9 mouse cellular contexts compared by ENCODE assay signal in the genomic region with DNA sequence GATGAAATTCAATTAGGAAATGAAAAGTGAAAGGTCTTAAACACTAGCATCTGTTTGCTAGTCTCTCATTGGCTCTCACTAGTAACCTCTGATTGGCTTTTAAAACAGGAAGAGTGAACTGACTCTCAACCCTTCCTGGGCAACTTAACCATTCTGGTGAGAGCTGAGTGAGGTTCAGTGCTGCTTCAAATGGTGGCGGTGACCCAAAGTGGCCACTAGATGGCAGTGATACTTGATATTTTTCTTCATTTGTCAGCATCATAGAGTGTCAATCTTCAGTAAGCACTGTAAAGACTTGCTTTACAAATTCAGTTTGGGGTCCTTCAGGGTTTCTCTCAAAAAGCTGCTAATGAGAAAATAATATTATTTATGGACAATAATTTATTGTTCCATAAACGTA.
DNase-seq lines count a peak whose midpoint lies in the region; ATAC-seq and TF ChIP-seq lines count a peak whose summit lies in the region.
"Had no signal": no experiment of that assay in that cellular context is flagged by ENCODE, and none has a peak within 500 bp of the region (broad histone marks: within the 10 kb centered on the region; RNA-seq: fewer than 3 reads in every experiment).

No protein-coding gene starts in this region.

- H3K27ac ChIP-seq in hindbrain, embryonic 10.5 days = no peak overlapping the region
- H3K27ac ChIP-seq in hindbrain, embryonic 16.5 days (ENCODE audit: low read depth, low read length) = no peak overlapping the region
- H3K27ac ChIP-seq in hindbrain, postnatal 0 days = no peak overlapping the region
- H3K27ac ChIP-seq: macrophage had no signal

- CTCF ChIA-PET in Patski (lab: Charles Lee) = no interaction called here

- H3K36me3 ChIP-seq in hindbrain, embryonic 10.5 days = no peaks in the 10 kb centered on the region
- no peaks in the 10 kb centered on the region for H3K36me3 ChIP-seq in hindbrain, embryonic 16.5 days (ENCODE audit: control insufficient read depth, insufficient read depth, low read length)
- no peaks in the 10 kb centered on the region for H3K36me3 ChIP-seq in hindbrain, postnatal 0 days (ENCODE audit: insufficient read depth, low read length)

- no peak overlapping the region for H3K9ac ChIP-seq in hindbrain, embryonic 16.5 days (ENCODE audit: low read depth, low read length)
- no peak overlapping the region for H3K9ac ChIP-seq in hindbrain, postnatal 0 days (replicated peaks; ENCODE audit: low read length)

- peak; percentile 66 for TF ChIP-seq CTCF in Patski (IDR thresholded peaks at IDR 0.05)
- peak; percentile 55 for TF ChIP-seq CTCF in hindbrain, postnatal 0 days (IDR thresholded peaks at IDR 0.05; ENCODE audit: low read depth)

- POLR2A ChIA-PET in Patski (lab: Charles Lee) = no interaction called here

- intact Hi-C loops in gastrocnemius, postnatal 14 days (cut with DNase I; ENCODE audit: low total_unique reads) = no loop called here

- peak; percentile 6 for DNase-seq in hindbrain, embryonic 10.5 days (ENCODE audit: low spot score)
- DNase-seq in A20 (ENCODE audit: low read depth, low spot score) = peak; percentile 46
- DNase-seq in Patski (ENCODE audit: low read depth, low spot score) = peak; percentile 27
- peak; percentile 25 for DNase-seq in hindbrain, postnatal 0 days (ENCODE audit: low spot score)
- no peak for DNase-seq in spleen, postnatal 4 days (ENCODE audit: low spot score in 2 of 2)
- DNase-seq in gastrocnemius, postnatal 14 days = no peak
- DNase-seq in kidney, postnatal 25 days = no peak

- WGBS in hindbrain, embryonic 10.5 days = 11% methylated on average over 2 of the region's 2 CpGs
- WGBS in hindbrain, embryonic 16.5 days = 16% methylated on average over 2 of the region's 2 CpGs
- WGBS in hindbrain, postnatal 0 days = 12% methylated on average over 2 of the region's 2 CpGs

- no peak for ATAC-seq in hindbrain, embryonic 16.5 days
- no peak for ATAC-seq in Patski
- no peak for ATAC-seq in hindbrain, postnatal 0 days

- no peaks in the 10 kb centered on the region for H3K4me1 ChIP-seq in hindbrain, embryonic 10.5 days (replicated peaks)
- no peaks in the 10 kb centered on the region for H3K4me1 ChIP-seq in hindbrain, embryonic 16.5 days (ENCODE audit: control insufficient read depth, insufficient read depth, low read depth, low read length)
- no peaks in the 10 kb centered on the region for H3K4me1 ChIP-seq in hindbrain, postnatal 0 days (ENCODE audit: insufficient read depth, low read length)

- in situ Hi-C loops in Patski (cut with MboI; ENCODE audit: low pct_unique_long_range_greater_than_20kb) = no loop called here

- H3K9me3 ChIP-seq in hindbrain, embryonic 10.5 days = peaks cover 2% of the 10 kb centered on the region; the same call in 1 of the 2 replicates
- no peaks in the 10 kb centered on the region for H3K9me3 ChIP-seq in hindbrain, embryonic 16.5 days (ENCODE audit: control insufficient read depth, low read length)
- H3K9me3 ChIP-seq in hindbrain, postnatal 0 days (ENCODE audit: low read length) = no peaks in the 10 kb centered on the region

- no peak overlapping the region for H3K4me3 ChIP-seq in hindbrain, embryonic 10.5 days
- H3K4me3 ChIP-seq in hindbrain, embryonic 16.5 days (ENCODE audit: low read length) = no peak overlapping the region
- no peak overlapping the region for H3K4me3 ChIP-seq in hindbrain, postnatal 0 days (ENCODE audit: low read length)

- no peak overlapping the region for H3K4me2 ChIP-seq in hindbrain, embryonic 16.5 days (ENCODE audit: low read length)
- no peak overlapping the region for H3K4me2 ChIP-seq in hindbrain, postnatal 0 days (ENCODE audit: low read depth, low read length)

- H3K27me3 ChIP-seq in hindbrain, embryonic 10.5 days (ENCODE audit: insufficient read depth, poor library complexity, severe bottlenecking) = no peaks in the 10 kb centered on the region
- H3K27me3 ChIP-seq in hindbrain, embryonic 16.5 days (replicated peaks; ENCODE audit: control insufficient read depth, insufficient read depth, low read length) = no peaks in the 10 kb centered on the region
- no peaks in the 10 kb centered on the region for H3K27me3 ChIP-seq in Patski
- no peaks in the 10 kb centered on the region for H3K27me3 ChIP-seq in hindbrain, postnatal 0 days (ENCODE audit: insufficient read depth, low read length)

Comparison
In these comparisons a context has a peak if more than half of its experiments do, and no peak if none do; other contexts are left out.
1. DNase-seq: peak in hindbrain, embryonic 10.5 days (single experiment), A20 (single experiment), Patski (single experiment) and hindbrain, postnatal 0 days (single experiment); none in spleen, postnatal 4 days (0 of 2), gastrocnemius, postnatal 14 days (single experiment) and kidney, postnatal 25 days (0 of 2).